Mouse (Mus musculus): ENCODE measurements at regions not wholly inside any gene's neighbourhood (a gene's known extent, or its start where the extent isn't known, plus 50 kb on each side); places are given as distances from the start of the nearest gene placed in this dataset.
A peak's percentile ranks its signal among the peaks of the same experiment; 100 is the strongest.

- no peak for DNase-seq (ENCODE audit: extremely low spot score, low read depth, low spot score)
Measured at GRCm38 (mm10) chr8:89465211-89465753, 421.3 kb upstream of the Sall1 start.

- DNase-seq (ENCODE audit: extremely low spot score, low read depth, low spot score) = no peak
Measured at GRCm38 (mm10) chr8:89456517-89456916, 412.6 kb upstream of the Sall1 start.

GRCm38 (mm10) chr8:89455731-89456130, 411.8 kb upstream of the Sall1 start:
- DNase-seq (ENCODE audit: extremely low spot score, low read depth, low spot score) = no peak

- no peak for DNase-seq (ENCODE audit: extremely low spot score, low read depth, low spot score)
Measured at GRCm38 (mm10) chr8:89454197-89454596, 410.2 kb upstream of the Sall1 start.

- DNase-seq (ENCODE audit: extremely low spot score, low read depth, low spot score) = no peak
Measured at GRCm38 (mm10) chr8:89453724-89454123, 409.8 kb upstream of the Sall1 start.

DNA sequence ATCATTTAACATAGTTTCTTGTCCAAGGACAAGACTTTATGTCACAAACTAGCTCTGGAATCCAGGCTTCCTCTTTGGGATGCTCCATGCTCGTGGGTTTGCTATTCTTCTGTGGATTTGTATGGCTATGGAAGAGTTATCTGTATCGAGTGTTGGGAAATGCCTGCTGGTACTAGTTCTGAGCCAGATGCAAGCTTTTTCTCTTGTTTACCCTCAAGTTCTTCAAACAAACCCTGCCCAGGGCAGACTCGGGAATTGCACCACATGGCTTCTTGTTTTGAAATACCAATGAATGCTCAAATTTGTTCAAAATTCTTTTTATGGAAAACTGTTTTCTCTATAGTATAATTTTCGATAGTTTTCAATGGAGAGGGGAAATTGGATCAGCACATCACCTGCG, 400.5 kb upstream of the Sall1 start:
- DNase-seq (ENCODE audit: extremely low spot score, low read depth, low spot score) = no peak

DNA sequence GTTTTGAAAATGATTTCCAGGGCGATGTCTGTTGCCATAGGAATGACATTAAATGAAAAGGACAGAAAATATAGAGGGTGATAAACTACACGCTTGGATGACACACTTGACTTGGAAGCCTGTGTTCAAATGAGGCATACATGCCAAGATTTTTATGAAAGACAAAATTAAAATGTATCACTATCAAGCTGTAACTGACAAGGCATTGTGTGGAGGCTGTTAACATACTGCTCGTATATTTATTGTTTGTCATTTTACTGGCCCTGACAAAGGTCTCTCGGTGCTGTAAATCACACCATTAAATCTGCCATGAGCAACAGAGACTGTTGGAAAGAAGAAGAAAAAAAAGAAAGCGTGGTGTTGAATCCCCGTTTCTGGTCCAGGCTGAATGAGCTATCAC, 395.3 kb upstream of the Sall1 start:
- no peak for DNase-seq (ENCODE audit: extremely low spot score, low read depth, low spot score)

DNA sequence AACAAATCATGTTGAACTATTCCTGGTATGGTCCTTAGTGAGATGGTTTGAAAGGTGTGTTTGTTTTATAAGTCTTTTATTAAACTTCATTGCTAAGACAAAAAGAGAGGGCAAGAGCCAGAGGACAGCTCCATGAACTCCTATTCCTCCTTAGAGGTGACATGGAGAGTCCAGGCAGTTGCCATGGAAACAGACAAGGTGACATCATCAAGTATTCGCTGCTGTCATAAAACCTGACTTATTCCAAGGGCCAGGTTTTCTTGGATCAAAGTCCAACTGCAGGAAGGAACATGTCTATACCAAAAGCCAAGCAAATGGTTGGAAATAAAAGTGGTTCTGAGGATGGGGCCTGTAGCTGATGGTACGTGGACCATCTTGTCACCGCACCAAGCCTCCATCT, 383.0 kb upstream of the Sall1 start:
- DNase-seq (ENCODE audit: extremely low spot score, low read depth, low spot score) = no peak

- DNase-seq (ENCODE audit: extremely low spot score, low read depth, low spot score) = no peak
Measured at GRCm38 (mm10) chr8:89415287-89415686, 371.3 kb upstream of the Sall1 start.

GRCm38 (mm10) chr8:89412500-89412899, 368.5 kb upstream of the Sall1 start:
- no peak for DNase-seq (ENCODE audit: extremely low spot score, low read depth, low spot score)

DNA sequence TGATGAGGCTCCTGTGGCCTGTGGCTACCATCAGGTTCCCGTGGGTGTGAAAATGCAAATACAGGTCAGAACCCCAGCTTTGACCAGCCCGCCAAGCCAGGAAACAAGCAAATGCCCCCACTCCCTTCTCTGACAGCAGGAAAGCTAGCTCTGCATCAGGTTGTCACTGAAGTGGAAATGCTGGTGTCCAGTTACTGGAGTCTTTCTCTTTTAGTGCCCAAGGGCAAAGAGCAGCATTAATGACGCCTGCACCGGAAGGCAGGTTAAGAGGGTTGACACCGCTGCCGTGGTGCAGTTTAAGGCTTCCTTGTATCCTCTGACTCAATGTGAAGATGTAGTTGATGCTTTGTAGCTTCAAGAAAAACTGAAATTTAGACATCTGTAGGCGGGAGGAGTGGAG, 368.1 kb upstream of the Sall1 start:
- DNase-seq (ENCODE audit: extremely low spot score, low read depth, low spot score) = peak; percentile 52

DNA sequence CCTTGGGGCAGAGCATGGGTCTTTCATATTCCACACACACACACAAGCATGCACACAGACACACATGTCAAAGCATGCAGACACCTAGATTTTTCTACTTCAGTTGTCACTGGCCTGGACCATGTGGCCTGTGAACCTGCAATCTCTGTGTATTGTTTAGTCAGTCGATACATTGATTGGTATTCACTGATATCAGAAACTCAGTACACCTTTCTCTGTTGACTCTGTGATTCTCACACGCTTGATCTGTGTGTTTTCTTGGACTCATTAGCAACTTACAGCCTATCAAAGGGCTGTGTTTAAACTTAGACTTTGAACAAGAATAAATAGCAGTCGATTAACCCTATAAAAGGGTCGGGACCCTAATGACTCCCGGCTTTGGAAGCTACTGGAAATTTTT, 362.7 kb upstream of the Sall1 start:
- no peak for DNase-seq (ENCODE audit: extremely low spot score, low read depth, low spot score)

DNA sequence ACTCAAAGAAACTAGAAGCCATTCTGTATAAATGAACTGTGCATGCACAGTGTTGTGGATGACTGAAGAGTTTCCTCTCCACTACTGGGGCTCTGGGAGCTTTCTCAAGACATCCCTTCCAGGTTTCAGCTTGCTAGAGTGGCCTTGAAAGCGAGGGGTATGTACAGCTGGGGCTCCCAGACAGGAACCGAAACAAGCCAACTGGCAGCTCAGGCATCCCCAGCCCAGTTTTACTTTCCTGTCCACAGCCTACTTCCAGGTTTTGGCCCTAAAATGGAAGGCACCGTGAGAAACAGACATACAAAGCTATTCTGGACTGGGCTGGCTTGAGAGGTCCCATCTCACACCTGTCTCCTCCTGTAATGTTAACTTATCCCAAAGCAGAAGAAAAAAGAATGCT, 360.3 kb upstream of the Sall1 start:
- no peak for DNase-seq (ENCODE audit: extremely low spot score, low read depth, low spot score)

- no peak for DNase-seq (ENCODE audit: extremely low spot score, low read depth, low spot score)
Measured at GRCm38 (mm10) chr8:89396673-89397072, 352.7 kb upstream of the Sall1 start.

DNA sequence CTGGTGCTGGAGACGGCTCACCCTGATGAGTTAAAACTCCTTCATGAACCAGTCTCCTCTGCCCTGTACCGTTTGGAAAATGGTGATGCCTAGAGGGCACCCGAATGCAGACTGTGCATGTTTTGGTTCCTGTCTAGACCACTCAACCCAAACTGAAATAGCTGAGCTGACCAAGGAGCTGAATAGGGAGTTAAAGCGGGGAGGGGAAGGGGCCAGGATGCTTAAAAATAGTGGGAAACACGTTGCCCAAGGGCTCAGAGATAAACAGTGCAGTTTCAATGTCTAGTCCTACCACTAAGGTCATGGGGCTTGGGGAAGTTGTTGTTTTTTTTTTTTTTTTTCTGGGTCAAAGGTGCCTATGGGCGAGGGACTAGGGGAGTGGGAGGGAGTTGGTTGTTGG, 348.8 kb upstream of the Sall1 start:
- no peak for DNase-seq (ENCODE audit: extremely low spot score, low read depth, low spot score)

DNA sequence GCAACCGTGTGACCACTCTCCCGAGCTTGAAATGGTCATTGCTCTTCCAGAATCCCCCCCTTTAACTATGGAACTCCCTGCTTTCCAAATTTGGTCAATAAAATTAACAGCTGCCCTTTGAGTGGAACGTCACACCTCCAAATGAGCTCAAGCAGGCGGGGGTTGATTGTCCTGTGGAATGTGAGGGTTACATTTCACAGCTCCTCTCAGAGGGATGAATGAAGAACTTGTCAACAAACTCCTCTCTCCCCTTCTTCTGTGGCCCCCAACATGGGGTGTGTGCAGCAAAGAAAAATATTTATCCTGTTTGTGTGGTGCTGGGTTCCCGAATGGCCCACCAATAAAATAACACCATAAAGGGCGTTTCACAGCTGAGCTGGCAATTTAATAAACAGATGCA, 344.8 kb upstream of the Sall1 start:
- no peak for DNase-seq (ENCODE audit: extremely low spot score, low read depth, low spot score)

DNA sequence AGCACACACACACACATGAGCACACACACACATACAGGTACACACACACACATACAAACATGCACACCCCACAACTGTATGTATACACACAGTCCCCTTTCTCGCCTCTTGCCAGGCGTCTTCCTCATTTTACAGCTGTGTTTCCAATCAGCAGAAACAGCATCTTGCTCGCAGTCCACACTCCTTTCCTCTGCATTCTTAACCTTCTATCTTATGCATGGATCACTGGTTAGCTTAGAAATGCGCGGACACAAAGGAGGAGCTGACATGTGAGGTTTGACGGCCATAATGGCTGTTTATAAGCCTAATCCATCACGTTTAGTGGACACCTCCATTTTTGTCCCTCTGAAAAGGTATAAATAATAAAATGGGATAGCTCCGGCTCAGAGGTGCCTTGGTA, 343.3 kb upstream of the Sall1 start:
- DNase-seq (ENCODE audit: extremely low spot score, low read depth, low spot score) = no peak

GRCm38 (mm10) chr8:89385028-89385427, 341.1 kb upstream of the Sall1 start:
- DNase-seq (ENCODE audit: extremely low spot score, low read depth, low spot score) = no peak

GRCm38 (mm10) chr8:89383781-89384180, 339.8 kb upstream of the Sall1 start:
- DNase-seq (ENCODE audit: extremely low spot score, low read depth, low spot score) = no peak

- DNase-seq (ENCODE audit: extremely low spot score, low read depth, low spot score) = no peak
Measured at GRCm38 (mm10) chr8:89382538-89383380, 338.8 kb upstream of the Sall1 start.

- DNase-seq (ENCODE audit: extremely low spot score, low read depth, low spot score) = no peak
Measured at GRCm38 (mm10) chr8:89380436-89380835, 336.5 kb upstream of the Sall1 start.

DNA sequence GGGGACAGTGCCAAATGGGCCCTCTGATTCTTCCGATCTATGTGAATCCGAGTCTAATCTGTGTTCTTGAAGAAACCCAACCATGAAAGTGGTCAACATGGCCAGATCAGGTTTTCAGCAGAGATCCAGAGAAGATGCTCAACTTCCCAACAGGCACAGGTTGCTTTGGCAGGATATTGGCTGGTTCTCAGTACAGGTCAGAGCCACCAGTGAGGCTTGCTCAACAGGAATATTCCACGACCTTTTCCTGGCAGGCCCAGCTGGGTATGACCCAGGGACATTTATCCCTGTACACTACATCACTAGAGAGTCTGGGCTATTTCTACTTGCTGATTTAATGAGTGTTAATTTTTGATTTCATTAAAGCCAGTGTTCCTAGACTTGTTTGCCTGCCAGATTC, 328.8 kb upstream of the Sall1 start:
- no peak for DNase-seq (ENCODE audit: extremely low spot score, low read depth, low spot score)

- DNase-seq (ENCODE audit: extremely low spot score, low read depth, low spot score) = no peak
Measured at GRCm38 (mm10) chr8:89371773-89372132, 327.8 kb upstream of the Sall1 start.
